Mouse (Mus musculus) liver, embryonic 16.5 days (tissue): ENCODE data around the gene Cacna1g. TPM values are rescaled to one million over a fixed set of nuclear protein-coding genes. Genes with fewer than 3 reads are reported as not detected.

Experiments used
- ATAC-seq: fragments of 200-750 bp; cut with Nextera tagmentation; 2 replicates; pipeline ENCODE4 v1.8.0; 2017; ENCODE audit warnings: low read depth, mild to moderate bottlenecking, moderate number of reproducible peaks, moderate library complexity
- H3K27ac ChIP-seq: fragments of 300-500 bp; sonication (generic); 2 replicates; pipeline ENCODE4 v1.5.1; 2014; ENCODE audit warnings: mild to moderate bottlenecking, low read length
- H3K27me3 ChIP-seq: fragments of 300-500 bp; sonication (generic); 2 replicates; pipeline ENCODE4 v1.6.1; 2014; ENCODE audit warnings: low read depth, low read length, mixed read lengths; ENCODE audit not compliant: control insufficient read depth, insufficient read depth
- H3K36me3 ChIP-seq: fragments of 300-500 bp; sonication (generic); 2 replicates; pipeline ENCODE4 v1.6.1; 2014; ENCODE audit warnings: mild to moderate bottlenecking; ENCODE audit not compliant: control insufficient read depth, insufficient read depth
- H3K4me1 ChIP-seq: fragments of 300-500 bp; sonication (generic); 2 replicates; pipeline ENCODE4 v1.6.1; 2014; ENCODE audit warnings: low read depth, low read length, mixed read lengths; ENCODE audit not compliant: control insufficient read depth
- H3K4me2 ChIP-seq: fragments of 300-500 bp; sonication (generic); 2 replicates; pipeline ENCODE4 v1.6.1; 2014; ENCODE audit warnings: low read depth, low read length, mixed read lengths
- H3K4me3 ChIP-seq: fragments of 300-500 bp; sonication (generic); 2 replicates; pipeline ENCODE4 v1.5.1; 2014; ENCODE audit warnings: low read depth, mild to moderate bottlenecking, low read length
- H3K9ac ChIP-seq: fragments of 300-500 bp; sonication (generic); 2 replicates; pipeline ENCODE4 v1.6.1; 2014; ENCODE audit warnings: low read depth, low read length
- H3K9me3 ChIP-seq: fragments of 300-500 bp; sonication (generic); replicated peaks from 2 replicates; pipeline ENCODE4 v1.6.1; 2016; ENCODE audit warnings: low read length; ENCODE audit not compliant: control insufficient read depth
- WGBS: fragments of 180-500 bp; shearing (Covaris S2); extraction: QIAGEN DNeasy Blood & Tissue Kit; methylation state at CpG from one replicate; pipeline ENCODE4 v1.1.7; 2014; ENCODE audit not compliant: insufficient replicate concordance; 5-methylcytosine and 5-hydroxymethylcytosine counted together
- polyA plus RNA-seq: library from polyadenylated mRNA; unstranded; fragments of >200 nt; fragmentation: Nextera tagmentation; extraction: Ambion mirVana; gene quantifications from 2 replicates; pipeline ENCODE4 v1.2.1, GENCODE M21; 2015

Cacna1g gene
- polyA plus RNA-seq, 1 experiment from 2014 or later, result 1.9 TPM

GRCm38 (mm10) chr11:94379061-94379460 is 94.9 kb downstream of the Cacna1g start:
- 31% methylated on average over 2 of the region's 2 CpGs for WGBS
- Histone ChIP-seq H3K27me3 (no peaks in the 10 kb centered on the region), H3K4me1 (no peaks in the 10 kb centered on the region), H3K27ac (no peak overlapping the region), H3K4me2 (no peak overlapping the region), H3K4me3 (no peak overlapping the region), H3K36me3 (no peaks in the 10 kb centered on the region), H3K9me3 (no peaks in the 10 kb centered on the region), H3K9ac (no peak overlapping the region)
- ATAC-seq, result no peak

- Histone ChIP-seq H3K27me3 (no peaks in the 10 kb centered on the region), H3K4me3 (no peak overlapping the region), H3K4me1 (peaks cover 10% of the 10 kb centered on the region), H3K27ac (no peak overlapping the region), H3K9ac (no peak overlapping the region), H3K9me3 (no peaks in the 10 kb centered on the region), H3K36me3 (no peaks in the 10 kb centered on the region), H3K4me2 (no peak overlapping the region)
- WGBS, result 66% methylated on average over 13 of the region's 13 CpGs
- no peak for ATAC-seq
Measured at GRCm38 (mm10) chr11:94374276-94374948, 99.6 kb downstream of the Cacna1g start.

GRCm38 (mm10) chr11:94370809-94371208 is 103.2 kb downstream of the Cacna1g start:
- WGBS, result 15% methylated on average over 5 of the region's 5 CpGs

GRCm38 (mm10) chr11:94369981-94370380 is 104.0 kb downstream of the Cacna1g start:
- Histone ChIP-seq H3K36me3 (no peaks in the 10 kb centered on the region), H3K27me3 (no peaks in the 10 kb centered on the region), H3K4me2 (no peak overlapping the region), H3K9me3 (no peaks in the 10 kb centered on the region), H3K27ac (no peak overlapping the region), H3K9ac (no peak overlapping the region), H3K4me3 (no peak overlapping the region), H3K4me1 (peaks cover 10% of the 10 kb centered on the region)
- 34% methylated on average over 6 of the region's 6 CpGs for whole genome bisulfite sequencing
- ATAC-seq, result no peak

More at GRCm38 (mm10) chr11:94370809-94371208, 103.2 kb downstream of the Cacna1g start:
- ATAC-seq, result peak; percentile 69
- Histone ChIP-seq H3K9me3 (no peaks in the 10 kb centered on the region), H3K27me3 (no peaks in the 10 kb centered on the region), H3K4me1 (peaks cover 10% of the 10 kb centered on the region), H3K4me2 (no peak overlapping the region), H3K4me3 (no peak overlapping the region), H3K36me3 (no peaks in the 10 kb centered on the region), H3K27ac (no peak overlapping the region), H3K9ac (no peak overlapping the region)

- Histone ChIP-seq H3K36me3 (no peaks in the 10 kb centered on the region), H3K4me2 (no peak overlapping the region), H3K9me3 (no peaks in the 10 kb centered on the region), H3K27ac (no peak overlapping the region), H3K27me3 (no peaks in the 10 kb centered on the region), H3K4me3 (no peak overlapping the region), H3K9ac (no peak overlapping the region), H3K4me1 (no peaks in the 10 kb centered on the region; the same call in 1 of the 2 replicates)
- peak; percentile 50; the same call in 1 of the 2 replicates for ATAC-seq
- 51% methylated on average over 3 of the region's 3 CpGs for WGBS
Measured at GRCm38 (mm10) chr11:94365340-94365739, 108.7 kb downstream of the Cacna1g start.

GRCm38 (mm10) chr11:94363690-94364089 is 110.3 kb downstream of the Cacna1g start:
- ATAC-seq, result no peak
- Histone ChIP-seq H3K4me2 (no peak overlapping the region), H3K9ac (no peak overlapping the region)

GRCm38 (mm10) chr11:94362101-94362500 is 111.9 kb downstream of the Cacna1g start:
- H3K9ac ChIP-seq, result no peak overlapping the region
- H3K4me1 ChIP-seq, result no peaks in the 10 kb centered on the region
- H3K9me3 ChIP-seq, result no peaks in the 10 kb centered on the region
- no peaks in the 10 kb centered on the region for H3K27me3 ChIP-seq
- H3K36me3 ChIP-seq, result no peaks in the 10 kb centered on the region
- 68% methylated on average over 5 of the region's 5 CpGs for WGBS
- ATAC-seq, result no peak
- H3K27ac ChIP-seq, result no peak overlapping the region
- no peak overlapping the region for H3K4me2 ChIP-seq
- no peak overlapping the region for H3K4me3 ChIP-seq

More at GRCm38 (mm10) chr11:94363690-94364089, 110.3 kb downstream of the Cacna1g start:
- H3K27ac ChIP-seq, result no peak overlapping the region
- H3K4me3 ChIP-seq, result no peak overlapping the region
- WGBS, result 63% methylated on average over 7 of the region's 7 CpGs
- no peaks in the 10 kb centered on the region for H3K36me3 ChIP-seq
- H3K27me3 ChIP-seq, result no peaks in the 10 kb centered on the region
- H3K4me1 ChIP-seq, result no peaks in the 10 kb centered on the region
- H3K9me3 ChIP-seq, result no peaks in the 10 kb centered on the region

- no peaks in the 10 kb centered on the region for H3K9me3 ChIP-seq
- H3K9ac ChIP-seq, result no peak overlapping the region
- H3K4me3 ChIP-seq, result no peak overlapping the region
- WGBS, result 71% methylated on average over 14 of the region's 14 CpGs
- no peaks in the 10 kb centered on the region for H3K4me1 ChIP-seq
- no peak for ATAC-seq
- H3K27me3 ChIP-seq, result no peaks in the 10 kb centered on the region
- no peak overlapping the region for H3K27ac ChIP-seq
- no peak overlapping the region for H3K4me2 ChIP-seq
- no peaks in the 10 kb centered on the region for H3K36me3 ChIP-seq
Measured at GRCm38 (mm10) chr11:94361166-94361870, 112.7 kb downstream of the Cacna1g start.

- no peak overlapping the region for H3K9ac ChIP-seq
- no peaks in the 10 kb centered on the region for H3K27me3 ChIP-seq
Measured at GRCm38 (mm10) chr11:94359168-94359567, 114.8 kb downstream of the Cacna1g start.

More at GRCm38 (mm10) chr11:94359168-94359567, 114.8 kb downstream of the Cacna1g start:
- H3K9me3 ChIP-seq, result no peaks in the 10 kb centered on the region
- no peaks in the 10 kb centered on the region for H3K4me1 ChIP-seq
- no peak overlapping the region for H3K27ac ChIP-seq
- H3K36me3 ChIP-seq, result no peaks in the 10 kb centered on the region
- WGBS, result 87% methylated on average over 12 of the region's 12 CpGs
- no peak overlapping the region for H3K4me2 ChIP-seq
- no peak for ATAC-seq
- H3K4me3 ChIP-seq, result no peak overlapping the region
